Mouse (Mus musculus) lung, adult 18-20 months (tissue): Measurements from ENCODE around the gene Gpn1.
"Not testable (repeated sequence)": the region's sequence is repeated elsewhere in the genome, so short reads cannot be mapped to it uniquely, and the experiment has no call there.

ENCODE experiments used
- DNase-seq, 2 experiments: peaks; one replicate each; pipeline ENCODE4 v3.0.0; 2022; ENCODE audit warnings: mixed read lengths in 2 of 2

The Gpn1 gene

DNA sequence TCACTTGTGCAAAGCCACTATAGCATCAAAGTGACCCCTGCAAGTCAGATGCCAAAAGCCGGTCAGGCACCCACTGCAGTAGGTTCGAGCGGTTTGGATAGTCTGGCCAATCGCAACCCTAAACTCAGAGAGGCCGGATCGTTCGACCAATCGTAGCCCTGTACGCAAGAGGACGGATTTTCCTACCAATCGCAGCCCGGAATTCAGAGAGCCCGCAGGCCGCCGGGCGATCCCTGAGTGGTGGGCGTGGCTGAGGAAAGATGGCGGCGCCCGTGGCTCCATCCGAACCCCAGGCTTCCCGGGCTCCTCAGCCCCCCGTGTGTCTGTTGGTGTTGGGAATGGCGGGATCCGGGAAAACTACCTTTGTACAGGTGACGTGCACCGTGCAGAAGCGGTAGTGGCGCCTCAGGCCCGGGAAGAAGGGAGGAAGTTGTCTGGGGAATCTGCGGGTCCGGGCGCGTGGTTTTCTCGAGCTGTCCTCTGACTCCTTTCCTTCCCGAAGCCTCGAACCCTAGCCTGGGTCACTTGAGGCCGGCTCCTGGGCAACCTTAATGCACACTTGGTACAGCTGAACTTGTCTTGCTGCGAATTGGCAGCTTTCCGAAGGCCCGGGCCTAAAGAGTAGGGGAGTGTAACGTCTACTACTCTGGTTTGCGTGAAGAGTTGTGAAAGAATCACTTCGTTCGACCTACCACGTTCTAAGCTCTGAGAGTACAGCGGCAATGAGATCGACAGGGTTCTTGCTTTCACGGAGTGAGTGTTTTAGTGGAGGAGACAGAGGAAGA, at the start of gene Gpn1:
Gpn1 (plus strand) TSS at position 229 of the 785 bp plus-strand sequence.
- DNase-seq, result peak; percentile 92

DNA sequence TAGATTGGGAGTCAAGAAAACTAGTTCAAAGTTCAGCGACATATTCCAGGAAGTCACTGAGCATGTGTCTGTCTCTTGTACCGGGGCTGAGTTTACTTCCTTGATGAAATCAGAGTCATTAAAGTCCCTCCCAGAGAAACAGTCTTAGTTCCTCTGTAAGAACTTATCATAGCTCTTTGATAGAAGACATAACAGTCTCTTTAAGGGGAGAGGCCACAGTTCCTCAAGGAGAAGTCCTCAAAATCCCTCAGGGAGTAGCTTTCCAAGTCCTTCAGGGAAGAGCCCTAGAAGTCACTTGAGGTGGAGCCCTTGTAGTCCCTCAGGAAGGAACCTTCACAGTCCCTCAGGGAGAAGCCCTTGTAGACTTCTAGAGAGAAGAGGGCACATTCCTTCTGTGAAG, 43.2 kb upstream of the Gpn1 start:
- peak; percentile 27 to 61 for DNase-seq

DNA sequence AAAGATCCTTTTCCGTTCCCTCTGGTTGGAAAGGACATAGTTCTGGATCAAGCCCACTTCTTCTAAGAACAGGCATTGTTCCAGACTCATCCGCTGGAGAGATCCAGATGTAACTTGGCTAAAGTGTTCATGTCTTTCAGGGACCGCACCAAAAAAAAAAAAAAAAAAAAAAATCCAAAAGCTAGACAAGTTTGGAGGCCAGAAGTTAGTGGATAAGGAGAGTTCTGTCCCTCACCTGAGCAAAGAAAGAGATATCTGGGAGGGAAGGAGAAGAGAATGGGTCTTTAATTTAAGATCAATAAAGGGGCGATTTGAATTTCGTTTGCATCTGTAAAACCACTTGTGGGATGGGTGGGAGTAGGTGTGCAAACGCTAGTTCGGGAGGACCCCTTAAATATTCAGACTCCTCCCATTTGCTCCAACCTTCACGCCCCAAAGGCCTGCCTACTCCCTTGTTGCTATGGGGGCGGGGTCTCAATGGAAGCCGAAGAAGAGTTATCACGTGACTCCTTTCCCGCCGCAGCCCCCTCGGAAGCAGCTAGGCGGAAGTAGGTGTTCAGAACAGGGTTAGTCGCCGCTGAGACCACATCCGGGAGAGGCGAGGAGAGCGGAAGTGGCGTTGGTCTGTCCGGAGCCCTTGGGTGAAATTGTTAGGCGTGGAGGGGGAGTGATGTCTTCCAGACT, 42.5 kb upstream of the Gpn1 start, which contains the start of gene Zfp512:
Zfp512 (plus strand) TSS at position 554 of the 684 bp plus-strand sequence.
- DNase-seq, result peak; percentile 97 to 98

DNA sequence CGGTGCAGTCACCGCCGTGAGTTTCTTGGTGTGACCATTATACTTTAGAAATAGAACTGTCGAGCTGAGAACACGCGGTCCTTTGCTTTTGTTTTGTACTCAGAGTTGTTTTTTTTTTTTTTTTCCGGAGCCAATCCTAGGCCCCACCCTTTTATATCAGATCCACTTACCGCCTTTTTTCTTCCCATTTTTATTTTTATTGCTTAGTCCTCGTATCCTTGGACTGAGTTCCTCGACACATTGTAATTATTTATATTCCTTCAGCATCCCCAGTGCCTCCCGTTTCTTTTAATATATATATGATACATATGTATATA, 42.0 kb upstream of the Gpn1 start:
- DNase-seq, result no peak

DNA sequence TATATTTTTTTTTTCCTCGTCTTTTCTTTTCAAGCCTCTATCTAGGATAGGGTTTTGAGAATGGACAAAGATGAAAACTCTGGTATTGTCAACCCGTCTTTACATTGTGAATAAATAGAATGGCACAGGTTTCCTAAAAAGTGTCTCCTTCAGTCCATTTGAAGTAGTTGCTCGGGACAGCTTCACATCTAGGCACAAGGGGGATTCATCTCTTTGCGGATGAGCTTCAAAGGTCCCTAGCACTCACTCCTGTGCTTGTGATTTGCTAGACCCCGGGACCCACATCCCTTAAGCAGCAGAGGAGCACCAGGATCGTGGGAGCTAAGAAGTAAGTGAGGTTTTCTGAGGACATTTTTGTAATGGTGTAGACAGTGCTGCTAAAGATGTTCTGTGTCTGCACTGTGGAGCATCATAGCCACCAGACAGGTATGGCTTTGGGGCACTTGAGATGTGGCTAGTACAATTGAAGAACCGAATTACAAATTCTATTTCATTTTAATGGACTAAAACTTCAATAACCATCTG, 41.6 kb upstream of the Gpn1 start:
- no peak for DNase-seq

DNA sequence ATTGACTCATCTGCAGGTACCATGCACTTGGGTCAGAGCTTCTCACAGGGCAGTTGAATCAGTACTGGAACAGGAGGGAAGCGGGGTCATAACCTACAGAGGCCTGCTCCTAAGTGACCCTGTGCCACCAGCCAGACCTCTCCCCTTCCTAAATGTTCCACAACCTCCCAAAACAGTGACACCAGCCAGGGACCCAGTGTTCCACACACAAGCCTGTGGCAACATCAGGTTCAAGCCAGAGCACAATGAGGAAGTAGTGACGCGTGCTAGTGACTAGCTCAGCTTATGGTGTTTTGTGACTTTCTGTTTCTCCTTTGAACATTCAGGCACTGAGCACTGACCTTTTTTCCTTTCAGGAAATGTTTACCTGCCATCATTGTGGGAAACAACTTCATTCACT, 26.7 kb upstream of the Gpn1 start:
- peak in 1 of 2 experiments; percentile 11 for DNase-seq

DNA sequence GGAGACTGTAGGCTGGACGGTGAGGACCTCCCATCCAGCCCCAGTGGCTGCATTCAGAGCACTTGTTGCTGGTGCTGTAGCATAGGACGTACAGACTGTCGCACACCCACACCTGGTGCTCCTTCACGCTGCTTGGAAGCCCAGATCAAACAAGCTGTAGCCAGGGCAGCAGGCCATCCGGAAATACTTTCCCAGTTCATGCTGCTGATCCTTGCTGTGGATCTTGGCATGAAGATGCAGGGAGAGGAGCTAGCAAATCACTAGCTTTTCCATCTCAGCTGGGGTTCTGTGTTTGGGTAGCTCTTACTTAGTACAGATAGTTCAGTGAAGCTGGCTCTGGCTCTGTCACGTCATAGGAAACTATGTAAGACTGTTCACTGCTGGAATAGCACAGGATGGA, 24.8 kb upstream of the Gpn1 start:
- DNase-seq, result no peak

DNA sequence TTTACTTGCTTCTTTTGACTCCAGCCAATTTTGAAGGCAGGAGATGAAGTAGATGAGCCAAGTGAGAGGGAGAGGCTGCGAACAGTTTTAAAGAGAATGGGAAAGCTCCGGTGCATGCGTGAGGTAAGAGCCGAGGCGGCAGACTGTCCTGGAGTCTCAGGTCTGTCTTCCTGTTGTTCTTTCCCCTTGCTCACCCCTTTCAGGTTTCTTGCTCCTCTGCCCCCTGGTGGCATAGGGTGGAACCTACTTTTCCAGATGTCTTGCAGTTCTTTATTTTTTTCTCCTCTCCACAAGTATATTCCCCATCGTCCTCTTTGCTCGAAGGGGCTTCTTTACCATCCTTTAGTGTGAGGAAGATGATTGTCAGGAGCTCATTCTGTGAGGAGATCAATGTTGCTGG, 24.2 kb upstream of the Gpn1 start:
- DNase-seq, result peak; percentile 31 to 51

DNA sequence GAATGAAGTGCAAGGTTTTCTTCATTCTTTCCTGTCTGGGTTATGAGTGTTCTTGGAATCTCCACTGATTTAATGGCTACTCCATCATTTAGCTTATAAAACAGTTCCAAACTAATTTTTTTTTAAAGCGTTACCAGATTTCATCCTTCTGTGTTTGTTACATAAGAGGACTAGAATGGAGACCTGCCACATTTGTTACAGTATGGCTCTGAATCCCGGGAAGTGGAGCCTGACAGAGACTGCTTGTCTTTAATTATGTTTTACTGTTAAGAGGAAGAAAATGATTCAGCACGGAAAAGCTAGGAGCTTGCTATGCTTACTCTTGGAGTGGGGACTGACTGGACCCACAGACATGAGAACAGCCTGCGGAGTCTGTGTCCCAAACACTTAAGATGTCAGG, 14.0 kb upstream of the Gpn1 start:
- no peak for DNase-seq

DNA sequence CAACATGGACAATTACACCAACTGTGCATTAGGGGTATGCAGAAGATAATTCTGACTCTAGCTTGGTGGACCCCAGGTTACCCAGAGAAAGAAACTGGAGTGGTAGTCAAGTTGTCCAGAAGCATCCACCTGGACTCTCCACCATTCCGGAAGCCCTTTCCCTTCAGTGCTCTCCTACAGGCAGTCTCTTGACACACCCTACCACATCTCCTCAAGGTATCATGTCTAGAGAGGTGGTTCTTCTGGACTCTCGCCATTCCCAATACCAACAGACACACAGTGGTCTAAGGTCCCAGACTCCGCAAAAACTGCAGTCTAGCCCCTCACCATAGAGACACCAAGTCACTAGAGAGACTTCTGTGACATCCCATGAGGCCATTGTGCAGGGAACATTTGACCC, 9.1 kb upstream of the Gpn1 start, which contains the start of gene 4930548H24Rik:
4930548H24Rik (plus strand) TSS at position 301 of the 400 bp plus-strand sequence.
- DNase-seq, result no peak

DNA sequence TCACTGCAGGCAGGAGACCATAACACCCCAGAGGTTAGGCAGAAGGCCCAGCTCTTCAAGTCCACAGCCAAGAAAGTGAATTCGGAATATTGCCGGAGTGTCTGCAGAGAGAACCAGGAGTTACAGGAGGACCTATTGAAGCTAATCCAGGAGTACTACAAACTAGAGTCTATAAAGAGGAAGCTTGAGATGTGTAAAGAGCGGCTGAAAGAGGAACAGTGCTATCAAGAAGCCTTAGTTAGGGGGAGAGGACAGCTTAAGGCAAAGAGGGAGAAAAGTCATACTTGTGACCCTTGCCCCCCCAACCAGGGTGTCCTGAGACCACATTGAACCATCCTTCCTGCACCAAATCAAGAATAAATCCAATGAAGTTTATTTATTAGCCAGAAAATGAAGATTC, 6.7 kb upstream of the Gpn1 start:
- DNase-seq, result no peak

DNA sequence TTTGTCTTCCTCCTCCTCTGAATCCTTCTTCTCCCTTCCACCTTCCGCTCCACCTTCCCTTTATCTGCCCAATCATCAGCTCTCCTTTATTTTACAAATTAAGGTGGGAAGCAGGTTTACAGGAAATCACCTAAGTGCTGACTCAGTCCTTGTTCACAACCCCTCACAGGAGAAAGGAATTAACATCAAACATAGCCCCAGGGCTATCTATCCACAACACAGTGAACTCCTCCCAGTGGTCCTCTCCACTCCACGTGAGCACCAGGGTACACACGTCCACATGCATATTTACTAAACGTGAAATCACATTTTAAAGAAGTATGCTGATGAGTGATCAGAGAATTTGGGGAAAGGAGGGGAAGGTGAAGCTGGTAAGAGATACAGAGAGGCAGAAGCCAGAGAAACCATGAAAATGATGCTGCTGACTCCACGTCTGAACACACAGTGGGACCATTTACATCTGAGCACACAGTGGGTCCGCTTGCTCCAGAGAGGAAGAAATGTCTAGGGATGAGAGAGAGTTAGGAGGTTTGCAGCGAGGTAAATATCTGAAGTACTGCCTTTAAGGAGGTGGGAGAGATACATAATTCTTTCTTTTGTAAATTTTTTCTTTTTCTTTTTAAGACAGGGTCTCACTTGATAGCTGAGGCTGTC, 5.3 kb upstream of the Gpn1 start:
- no peak for DNase-seq

DNA sequence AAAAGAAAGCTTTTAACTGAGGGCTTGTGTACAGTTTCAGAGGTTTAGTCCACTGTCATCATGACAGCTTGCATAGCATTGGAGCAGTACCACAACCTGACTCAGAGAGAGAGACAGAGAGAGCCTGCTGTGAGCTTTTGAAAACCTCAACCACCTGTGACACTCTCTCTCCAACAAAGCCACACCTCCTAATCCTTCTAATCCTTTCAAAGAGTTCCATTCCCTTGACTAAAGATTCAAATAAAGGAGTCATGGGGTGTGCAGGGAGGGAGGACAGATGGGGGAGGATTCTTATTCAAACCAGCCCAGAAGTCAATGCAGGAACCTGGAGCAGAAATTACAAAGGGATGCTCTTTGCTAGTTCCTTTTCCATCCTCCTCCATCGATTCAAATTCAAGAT, 2.5 kb upstream of the Gpn1 start:
- DNase-seq, result no peak

DNA sequence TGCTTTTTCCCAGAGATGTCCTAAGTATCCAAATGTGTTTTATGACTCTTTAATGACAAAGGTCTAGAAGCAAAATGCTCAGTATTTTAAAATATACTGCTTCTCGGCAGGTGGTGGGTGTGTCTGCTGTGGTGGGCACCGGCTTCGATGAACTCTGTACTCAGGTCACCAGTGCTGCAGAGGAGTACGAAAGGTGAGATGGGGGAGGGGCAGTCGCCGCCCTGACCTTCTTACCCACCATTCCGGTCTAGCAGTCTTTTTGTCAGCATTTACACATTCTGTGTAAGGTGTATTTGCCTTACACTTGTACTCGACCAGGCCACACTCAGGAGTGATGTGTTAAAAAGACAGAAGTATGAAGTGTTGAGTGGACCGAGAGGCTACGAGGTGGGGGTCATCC, 10.3 kb downstream of the Gpn1 start:
- DNase-seq, result no peak

DNA sequence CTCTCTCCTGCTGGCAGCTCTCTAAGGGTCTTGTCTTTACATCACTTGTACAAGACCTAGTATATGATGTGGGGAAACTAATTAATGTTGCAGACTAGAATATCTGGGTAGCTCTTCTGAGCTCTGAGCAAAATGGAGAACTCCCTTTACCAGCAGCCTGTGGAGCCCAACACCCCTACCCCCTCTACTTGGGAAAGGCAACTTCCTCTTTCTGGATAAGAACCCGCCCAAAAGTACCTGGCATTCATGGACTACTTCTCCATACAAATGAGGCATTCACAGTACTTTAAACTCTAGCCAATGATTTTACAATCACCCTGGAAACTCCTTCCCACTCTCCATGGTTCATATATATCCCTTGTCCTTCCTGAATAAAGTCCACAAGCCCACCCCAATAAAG, 17.9 kb downstream of the Gpn1 start:
- peak in 1 of 2 experiments; percentile 24 for DNase-seq

DNA sequence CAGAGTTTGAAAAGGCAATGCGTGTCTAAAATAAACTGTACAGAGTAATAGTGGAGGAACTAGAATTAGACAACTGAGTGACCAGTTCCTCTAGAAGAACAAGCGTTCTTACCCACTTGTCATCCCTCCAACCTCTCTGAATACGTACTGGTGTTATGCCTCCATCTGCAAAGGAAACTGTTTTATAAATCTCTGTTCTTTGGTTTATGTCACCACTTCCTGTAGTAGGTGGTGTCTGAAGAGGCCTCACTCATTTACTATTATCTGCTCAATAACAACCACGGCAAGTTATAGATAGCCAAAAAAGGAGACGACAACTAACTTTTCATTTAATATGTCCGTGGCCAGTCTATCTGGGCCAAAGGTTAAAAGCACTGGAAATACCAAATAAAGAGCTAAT, 26.0 kb downstream of the Gpn1 start:
- DNase-seq, result no peak

DNA sequence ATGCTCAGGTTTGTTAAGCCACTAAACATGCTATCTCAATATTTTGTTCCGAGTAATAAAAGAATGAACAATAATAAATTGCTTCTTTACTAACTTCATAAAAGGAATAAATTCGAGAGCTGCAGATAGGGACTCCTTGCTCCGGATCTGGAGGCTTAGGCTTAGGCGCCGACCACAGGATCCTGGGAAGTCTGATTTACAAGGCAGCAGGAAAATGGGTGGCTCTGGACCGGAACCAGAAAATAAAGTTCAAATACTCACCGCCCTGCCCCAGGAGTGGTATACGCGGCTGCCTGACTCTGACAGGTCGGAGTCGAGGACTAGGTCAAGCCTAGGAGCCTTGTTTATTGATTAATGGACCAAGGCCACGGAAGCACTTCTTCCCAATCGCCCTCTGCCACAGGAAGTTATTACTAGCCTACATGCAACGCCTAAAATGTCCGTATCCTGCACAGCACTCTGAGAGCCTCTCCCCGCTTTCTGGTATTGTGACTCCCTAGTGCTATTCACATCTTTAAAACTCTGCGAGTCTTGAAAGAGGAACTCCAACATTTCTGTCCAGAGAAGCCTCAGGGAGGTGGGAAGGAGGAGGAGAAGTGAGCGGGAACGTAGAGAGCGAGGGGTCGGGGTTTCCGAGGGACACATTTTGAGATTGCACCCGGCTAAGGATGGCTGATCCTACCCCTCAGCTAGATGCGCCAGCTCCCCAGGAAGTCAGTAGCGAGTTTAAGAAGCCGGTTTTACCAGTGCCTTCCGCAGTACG, 32.0 kb downstream of the Gpn1 start, which contains the start of gene Slc4a1ap:
Slc4a1ap (plus strand) TSS at position 642 of the 763 bp plus-strand sequence.
- peak; percentile 74 to 76 for DNase-seq

DNA sequence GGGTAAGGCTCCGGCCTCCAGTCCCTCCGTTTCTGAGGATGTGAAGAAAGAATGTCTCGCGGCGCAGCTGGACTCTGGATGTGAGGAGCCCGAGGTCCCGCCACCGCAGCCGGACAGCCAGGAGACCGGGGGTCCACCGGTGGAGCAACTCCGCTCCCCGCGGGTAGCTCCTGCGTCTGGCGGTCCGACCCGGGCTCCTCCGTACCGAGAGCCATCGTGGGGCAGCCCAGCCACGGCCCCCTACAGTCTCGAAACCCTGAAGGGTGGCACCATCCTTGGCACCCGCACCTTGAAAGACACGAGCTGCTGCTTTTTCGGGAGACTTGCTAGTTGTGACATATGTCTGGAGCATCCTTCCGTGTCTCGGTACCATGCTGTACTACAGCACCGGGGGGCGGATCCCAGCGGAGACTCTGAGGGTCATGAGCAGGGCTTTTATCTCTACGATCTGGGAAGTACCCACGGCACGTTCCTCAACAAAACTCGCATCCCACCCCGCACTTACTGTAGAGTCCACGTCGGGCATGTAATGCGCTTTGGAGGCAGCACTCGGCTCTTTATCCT, 32.7 kb downstream of the Gpn1 start:
- DNase-seq, result no peak

DNA sequence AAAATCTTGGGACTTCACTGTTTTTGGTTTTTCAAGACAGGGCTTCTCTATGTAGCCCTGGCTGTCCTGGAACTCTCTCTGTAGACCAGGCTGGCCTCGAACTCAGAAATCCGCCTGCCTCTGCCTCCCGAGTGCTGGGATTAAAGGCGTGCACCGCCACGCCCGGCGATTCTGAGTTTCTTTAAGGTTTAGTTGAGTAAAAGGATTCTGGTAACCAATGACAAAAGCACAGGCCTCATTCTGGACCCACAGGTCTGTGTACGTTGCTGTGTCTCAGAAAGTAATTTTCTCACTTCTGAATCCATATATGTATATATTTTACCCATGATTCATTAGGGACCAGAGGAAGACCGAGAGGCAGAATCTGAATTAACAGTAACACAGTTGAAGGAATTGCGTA, 33.2 kb downstream of the Gpn1 start, which contains the start of gene Supt7l:
Supt7l (minus strand) TSS at position 101 of the 400 bp plus-strand sequence.
- not testable (repeated sequence) for DNase-seq

DNA sequence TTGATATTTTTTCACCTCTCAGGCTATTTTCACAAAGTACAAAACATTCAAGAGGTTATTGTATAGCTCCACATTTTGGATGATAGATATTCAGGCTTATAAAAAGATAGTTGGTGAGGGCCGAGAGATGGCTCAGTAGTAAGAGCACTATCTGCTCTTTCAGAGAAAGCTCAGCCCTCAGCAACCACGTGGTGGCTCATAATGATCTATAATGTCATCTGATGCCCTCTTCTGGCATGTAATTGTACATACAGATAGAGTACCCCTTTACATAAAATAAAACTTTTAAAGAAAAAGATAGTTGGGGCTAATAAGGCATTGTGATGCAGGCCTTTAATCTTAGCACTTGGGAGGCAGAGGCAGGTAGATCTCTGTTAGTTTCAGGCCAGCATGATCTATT, 34.0 kb downstream of the Gpn1 start:
- DNase-seq, result no peak

DNA sequence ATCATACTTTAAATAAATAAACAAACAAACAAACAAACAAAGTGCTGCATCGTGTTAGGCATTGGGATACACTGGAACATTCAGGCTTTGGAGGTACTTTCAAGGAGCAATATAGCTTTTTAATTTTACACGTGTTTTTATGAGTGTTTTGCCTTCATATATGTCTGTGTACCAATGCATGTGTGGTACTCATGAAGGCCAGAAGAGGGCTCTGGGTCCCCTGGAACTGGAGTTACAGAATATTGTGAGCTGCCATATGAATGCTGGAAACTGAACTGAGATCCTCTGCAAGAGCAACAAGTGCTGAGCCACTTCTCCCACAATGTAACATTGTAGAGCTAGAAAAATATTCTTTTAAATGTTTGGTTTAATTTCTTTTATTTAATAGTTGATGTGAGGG, 40.7 kb downstream of the Gpn1 start:
- no peak for DNase-seq

DNA sequence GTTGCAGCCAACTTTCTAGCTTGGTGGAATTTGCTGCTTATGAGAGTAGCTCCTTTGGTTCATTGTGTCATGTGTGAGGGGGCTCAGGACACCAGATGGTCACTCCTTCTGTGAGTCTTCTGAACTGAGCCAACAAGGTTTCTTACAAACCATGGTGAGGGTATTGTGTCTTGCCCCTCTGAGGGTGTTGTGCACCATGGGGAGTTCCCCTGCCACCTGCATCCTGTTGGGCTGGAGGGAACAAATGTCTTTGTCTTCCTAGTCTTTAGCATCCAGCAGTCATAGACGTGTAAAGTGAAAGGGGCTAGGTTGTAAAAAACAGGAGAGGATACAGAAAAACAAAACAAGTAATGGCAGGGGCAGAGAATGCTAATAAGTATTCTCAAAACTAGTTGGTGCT, 64.9 kb downstream of the Gpn1 start:
- no peak for DNase-seq
